Mouse (Mus musculus) kidney, postnatal 25 days (tissue): ENCODE data around the gene Zfp605.
"Not testable (repeated sequence)": the region's sequence is repeated elsewhere in the genome, so short reads cannot be mapped to it uniquely, and the experiment has no call there.

Experiments
- DNase-seq, 2 experiments: peaks; one replicate each; pipeline ENCODE4 v3.0.0; 2021; ENCODE audit warnings: mixed read lengths in 2 of 2

Zfp605 gene

DNA sequence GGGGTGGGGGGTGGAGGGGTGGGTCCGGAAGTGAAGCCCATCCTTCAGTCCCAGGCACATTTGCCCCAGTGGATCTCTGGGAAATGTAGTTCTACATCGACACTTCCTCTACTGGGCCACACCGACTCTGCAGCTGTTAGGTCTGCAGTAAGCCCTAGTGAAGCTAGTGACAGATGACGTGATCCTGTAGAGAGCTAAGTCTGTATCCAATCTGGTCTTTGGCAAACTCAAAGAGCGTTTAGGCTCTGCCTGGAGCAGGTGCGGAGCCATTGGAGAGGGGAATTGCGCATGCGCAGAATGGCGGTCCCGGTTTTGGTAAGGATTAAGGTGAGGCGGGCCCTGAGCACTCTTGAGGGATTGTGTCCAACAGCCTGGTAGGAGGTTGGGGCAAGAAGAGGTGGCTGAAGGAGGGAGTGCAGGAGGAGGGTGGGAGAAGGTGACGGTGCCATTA, at the start of gene Zfp605:
Gene Zfp605 (plus strand): TSS at position 102 of the 451 bp plus-strand sequence.
- peak; percentile 93 to 94 for DNase-seq

DNA sequence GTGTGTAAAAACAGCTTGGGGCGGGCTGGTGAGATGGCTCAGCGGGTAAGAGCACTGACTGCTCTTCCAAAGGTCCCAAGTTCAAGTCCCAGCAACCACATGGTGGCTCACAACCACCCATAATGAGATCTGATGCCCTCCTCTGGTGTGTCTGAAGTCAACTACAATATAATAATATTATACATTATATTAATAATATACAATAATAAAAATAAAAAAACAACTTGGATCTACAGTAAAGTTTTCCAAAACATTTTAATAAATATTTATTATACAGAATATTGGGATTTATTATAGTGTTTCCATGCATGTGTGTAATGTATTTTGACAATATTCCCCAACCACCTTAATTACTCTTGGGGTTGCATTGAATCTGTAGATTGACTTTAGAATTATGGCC, 37.5 kb upstream of the Zfp605 start, which contains the start of gene Gm17655:
Gene Gm17655 (minus strand): TSS at position 101 of the 400 bp plus-strand sequence.
- not testable (repeated sequence) for DNase-seq

DNA sequence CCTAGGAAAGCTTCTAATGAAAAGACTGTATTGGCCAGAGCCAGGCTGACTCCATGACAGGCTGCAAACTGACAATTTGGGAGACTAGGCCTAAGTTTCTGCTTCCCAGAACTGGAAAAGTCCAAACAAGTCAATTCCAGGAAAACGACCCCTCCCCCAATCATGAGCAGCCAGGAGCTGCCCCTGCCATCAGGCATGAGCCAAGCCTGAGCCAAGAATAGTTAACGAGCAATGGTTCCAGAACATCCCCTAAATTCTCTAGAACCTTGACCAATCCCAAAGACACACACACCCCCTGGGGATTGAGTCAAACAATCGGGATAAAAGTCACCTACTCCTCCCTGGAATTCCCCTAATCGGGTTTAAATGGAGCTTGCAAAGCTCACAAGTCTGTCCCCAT, 26.9 kb upstream of the Zfp605 start:
- DNase-seq: no peak

DNA sequence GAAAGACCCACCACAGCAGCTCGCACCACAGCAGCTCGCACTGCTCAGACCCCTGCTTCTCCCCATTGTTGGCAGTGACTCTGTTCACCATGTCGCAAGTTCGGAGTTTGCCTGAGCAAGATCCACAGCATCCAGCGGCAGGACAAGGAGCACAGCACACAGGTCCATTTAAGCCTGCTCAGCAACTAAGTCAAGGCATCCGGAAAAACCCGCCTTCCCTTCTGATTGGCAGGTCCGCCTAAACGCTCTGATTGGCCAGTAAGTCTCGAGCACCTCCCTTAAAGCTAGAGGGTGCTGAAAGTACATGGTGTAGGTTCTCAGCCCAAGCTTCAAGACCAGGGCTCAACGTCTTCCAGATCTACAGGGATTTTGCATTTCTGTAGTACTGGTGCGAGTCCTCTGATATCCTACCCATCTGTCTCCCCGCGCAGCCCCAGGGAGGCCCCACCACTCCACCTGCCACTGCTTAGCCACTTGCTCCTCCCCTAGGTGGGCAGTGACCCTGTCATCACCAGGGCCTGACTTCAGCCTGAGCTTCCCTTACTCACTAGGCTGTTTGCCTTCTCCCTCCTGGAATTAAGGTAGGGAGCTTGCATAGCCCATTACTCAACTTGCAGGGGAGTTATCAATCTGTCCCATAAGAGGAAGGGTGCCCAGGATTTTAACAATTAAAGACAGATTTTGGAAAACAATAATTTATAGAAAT, 23.6 kb upstream of the Zfp605 start:
- DNase-seq: no peak

DNA sequence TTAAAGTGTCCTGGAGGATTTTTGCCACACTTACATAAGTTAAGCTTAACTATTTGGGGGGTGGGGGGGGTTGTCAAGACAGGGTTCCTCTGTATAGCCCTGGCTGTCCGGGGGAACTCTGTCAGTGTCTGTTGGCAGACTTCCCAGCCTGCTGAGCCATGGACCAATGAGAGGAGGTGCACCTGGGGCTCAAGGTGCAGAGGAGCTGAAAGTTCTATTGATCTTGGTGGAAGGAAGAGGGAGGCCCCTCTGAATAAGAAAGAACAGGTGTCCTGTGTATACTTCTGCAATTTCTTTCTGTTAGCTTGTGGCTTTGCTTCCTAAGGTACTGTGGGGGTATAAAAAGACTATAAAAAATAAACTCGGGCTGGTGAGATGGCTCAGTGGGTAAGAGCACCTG, 18.3 kb upstream of the Zfp605 start:
- no peak for DNase-seq

DNA sequence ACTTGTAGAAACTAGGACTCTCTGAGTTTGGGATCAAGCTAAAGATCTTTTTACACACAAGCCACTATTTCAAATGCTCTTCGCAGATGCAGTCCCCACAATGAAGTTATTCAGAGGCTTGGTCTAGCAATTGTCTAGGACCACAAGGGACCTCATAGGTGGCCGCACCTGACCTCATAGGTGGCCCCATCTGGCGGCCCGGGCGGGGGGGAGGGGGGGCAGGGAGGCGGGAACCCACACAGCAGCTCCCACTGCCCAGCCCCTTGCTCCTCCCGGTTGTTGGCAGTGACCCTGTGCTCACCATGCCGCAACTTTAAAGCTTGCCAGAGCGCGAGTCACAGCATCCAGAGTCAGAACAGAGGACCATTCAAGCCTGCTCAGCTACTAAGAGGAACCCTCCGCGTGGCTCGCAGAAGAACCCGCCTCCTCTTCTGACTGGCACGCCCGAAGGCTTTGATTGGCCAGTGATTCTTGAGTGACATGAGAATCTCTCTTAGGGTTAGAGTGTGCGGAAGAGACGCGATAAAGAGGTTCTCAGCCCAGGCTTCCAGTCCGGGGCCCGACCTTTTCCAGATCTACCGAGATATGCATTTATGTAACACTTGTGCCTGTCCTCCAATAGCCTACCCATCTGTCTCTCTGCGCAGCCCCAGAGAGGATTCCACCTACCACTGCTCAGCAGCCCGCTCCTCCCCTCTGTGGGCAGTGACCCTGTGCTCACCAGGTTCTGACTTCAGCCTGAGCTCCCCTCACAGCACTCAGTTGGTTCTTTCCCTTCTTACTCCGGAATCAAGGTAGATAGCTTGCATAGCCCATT, 15.7 kb upstream of the Zfp605 start, which contains the start of gene Gm35315:
Gene Gm35315 (minus strand): TSS at position 391 of the 817 bp plus-strand sequence.
- DNase-seq: peak; percentile 91 to 92

DNA sequence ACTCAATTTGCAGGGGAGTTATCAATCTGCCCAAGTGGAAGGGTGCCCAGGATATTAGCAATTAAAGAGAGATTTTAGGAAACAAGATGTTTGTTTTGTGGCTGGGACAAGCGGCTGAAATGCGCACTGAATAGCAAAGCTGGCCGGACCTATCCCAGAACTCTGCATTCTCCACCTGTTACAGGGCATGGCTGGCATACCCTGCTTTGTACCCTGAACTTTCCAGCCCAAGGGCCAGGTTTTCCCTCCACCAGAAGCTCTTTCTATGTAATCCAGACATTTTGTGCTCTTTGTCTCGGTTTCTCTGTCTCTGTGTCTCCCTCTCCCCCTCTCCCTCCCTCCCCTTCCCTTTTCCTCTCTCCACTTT, 15.1 kb upstream of the Zfp605 start:
- DNase-seq: peak; percentile 40 to 53

DNA sequence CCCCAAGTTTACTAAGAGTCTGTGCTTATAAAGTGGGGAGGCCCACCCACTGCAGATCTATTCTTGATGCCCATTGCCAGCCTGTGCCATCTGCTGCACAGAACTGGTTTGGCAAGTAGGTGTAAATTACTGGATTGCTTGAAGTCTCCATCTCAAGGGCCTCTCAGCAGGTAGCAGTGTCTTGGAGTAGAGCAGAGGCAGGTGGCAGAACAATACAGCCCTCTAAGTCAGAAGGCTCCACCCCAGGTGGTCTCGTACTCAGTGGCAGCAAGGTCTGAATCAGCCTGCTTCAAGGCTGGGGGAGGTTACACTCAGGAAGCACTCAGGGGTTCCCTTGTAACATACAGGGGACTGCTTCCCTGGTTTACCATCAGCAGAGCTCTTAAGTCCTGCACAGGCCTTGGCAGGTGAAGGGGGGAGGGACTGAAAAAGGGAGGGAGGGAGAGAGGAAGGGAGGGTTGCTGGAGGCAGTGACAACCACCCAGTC, 10.9 kb upstream of the Zfp605 start:
- DNase-seq: no peak

DNA sequence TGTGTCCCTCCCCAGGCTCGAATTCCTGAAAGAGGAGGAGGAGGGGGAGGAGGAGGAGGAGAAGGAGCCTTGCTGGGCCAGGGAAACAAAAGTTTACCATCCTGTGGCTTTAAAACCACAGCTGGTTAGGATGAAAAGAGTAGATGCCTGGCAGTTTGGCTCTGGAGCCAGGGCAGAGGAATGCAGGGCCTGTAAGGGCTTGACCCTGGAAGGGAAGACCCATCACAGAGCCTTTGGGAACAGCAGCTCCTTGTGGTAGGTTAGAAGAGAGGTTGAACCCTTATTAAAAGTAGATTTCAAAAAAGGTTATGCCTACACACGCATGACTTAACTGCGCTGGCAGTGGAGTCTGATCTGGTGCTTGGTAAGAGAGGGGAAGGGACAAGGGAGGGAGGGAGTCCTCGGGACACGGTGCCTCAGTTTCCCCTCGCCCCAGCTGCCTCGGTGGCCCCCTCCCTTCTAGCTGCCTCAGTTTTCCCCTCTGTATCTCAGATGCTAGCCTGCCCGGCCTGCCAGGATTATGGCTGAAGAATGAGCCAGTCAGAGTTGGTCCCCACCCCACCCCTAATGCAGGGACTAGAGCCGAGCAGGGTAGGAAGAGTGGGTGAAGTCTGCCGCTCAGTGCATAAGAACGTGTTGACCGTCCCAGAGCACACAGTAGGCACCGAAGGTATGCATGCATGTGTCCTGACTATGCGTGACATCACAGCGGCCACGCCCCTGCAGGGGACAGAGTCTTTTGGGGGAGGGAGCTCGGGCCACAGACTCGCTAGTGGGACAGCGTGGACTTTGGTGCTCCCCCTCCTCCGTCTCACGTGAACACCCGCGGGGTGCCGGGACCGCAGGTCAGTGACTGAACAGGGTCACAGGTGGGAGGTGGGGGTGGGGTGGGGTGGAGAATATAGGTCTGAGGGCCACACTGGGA, 10.0 kb upstream of the Zfp605 start, which contains the start of gene Plcxd1:
Gene Plcxd1 (plus strand): TSS at position 314 of the 925 bp plus-strand sequence.
- peak; percentile 62 to 87 for DNase-seq

DNA sequence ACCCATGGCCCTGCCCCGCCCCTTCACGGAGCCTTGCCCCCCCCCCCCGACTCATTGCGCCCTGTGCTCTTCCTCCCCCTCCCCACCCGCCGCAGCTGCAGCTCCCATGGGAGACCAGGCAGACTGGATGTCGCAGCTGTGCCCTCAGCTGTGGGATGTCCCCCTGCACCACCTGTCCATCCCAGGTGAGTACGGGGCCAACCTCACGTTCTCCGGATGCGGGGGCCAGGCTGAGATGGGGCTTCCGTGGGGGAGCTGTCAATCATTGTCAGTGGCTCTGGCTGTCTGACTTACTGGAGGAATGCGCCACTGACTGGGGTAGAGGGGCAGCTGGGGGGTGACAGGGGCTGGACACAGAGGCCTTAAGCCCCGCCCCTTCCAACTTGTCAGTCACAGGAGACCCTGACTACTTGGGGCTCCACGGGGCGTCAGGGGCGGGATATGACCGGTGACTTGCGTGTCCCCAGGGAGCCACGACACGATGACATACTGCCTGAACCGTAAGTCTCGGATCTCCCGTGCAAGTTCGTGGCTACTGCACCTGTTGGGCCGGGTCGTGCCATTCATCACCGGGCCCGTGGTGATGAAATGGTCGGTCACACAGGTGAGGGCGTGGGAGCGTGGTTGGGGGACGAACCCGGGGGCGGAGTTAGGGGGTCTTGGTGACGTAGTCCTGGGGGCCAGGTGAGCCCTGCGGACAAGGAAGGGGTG, 8.8 kb upstream of the Zfp605 start:
- DNase-seq: peak in 1 of 2 experiments; percentile 62

DNA sequence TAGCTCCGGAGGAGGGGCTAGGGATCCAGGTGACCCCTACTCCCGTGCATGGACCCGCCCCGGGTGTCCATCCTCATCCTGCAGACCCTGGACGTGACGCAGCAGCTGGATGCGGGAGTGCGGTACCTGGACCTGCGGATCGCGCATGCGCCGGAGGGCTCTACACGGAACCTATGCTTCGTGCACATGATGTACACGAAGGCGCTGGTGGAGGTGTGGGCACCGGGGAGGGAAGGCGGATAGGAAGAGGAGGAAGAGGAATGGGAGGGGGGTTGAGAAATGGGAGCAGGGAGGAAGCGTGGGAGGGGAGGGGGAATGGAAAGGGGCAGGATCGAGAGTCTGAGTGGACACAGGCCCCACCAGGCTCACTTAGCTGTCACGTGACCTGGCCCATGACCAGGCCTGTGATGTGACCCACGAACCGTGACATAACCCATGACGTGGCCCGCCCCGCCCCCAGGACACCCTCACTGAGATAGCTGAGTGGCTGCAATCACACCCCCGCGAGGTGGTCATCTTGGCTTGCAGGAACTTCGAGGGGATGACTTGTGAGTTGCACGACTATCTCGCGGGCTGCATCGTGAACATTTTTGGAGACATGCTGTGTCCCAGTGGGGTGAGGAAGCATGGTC, 8.1 kb upstream of the Zfp605 start:
- DNase-seq: peak; percentile 69 to 83

DNA sequence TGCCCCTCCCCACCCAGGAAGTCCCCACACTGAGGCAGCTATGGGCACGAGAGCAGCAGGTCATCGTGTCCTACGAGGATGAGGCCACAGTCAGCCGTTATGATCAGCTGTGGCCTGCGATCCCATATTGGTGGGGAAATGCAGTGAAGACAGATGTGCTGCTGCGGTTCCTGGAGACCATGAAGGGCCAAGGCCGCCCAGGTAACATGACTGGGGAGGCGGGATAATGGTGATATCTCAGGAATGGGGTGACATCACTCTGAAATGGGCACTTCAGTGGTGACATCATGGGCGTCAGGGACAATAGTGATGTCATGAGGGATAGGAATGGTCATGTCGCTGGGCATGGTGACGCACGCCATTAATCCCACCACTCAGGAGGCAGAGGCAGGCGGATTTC, 7.5 kb upstream of the Zfp605 start:
- peak in 1 of 2 experiments; percentile 30 for DNase-seq

DNA sequence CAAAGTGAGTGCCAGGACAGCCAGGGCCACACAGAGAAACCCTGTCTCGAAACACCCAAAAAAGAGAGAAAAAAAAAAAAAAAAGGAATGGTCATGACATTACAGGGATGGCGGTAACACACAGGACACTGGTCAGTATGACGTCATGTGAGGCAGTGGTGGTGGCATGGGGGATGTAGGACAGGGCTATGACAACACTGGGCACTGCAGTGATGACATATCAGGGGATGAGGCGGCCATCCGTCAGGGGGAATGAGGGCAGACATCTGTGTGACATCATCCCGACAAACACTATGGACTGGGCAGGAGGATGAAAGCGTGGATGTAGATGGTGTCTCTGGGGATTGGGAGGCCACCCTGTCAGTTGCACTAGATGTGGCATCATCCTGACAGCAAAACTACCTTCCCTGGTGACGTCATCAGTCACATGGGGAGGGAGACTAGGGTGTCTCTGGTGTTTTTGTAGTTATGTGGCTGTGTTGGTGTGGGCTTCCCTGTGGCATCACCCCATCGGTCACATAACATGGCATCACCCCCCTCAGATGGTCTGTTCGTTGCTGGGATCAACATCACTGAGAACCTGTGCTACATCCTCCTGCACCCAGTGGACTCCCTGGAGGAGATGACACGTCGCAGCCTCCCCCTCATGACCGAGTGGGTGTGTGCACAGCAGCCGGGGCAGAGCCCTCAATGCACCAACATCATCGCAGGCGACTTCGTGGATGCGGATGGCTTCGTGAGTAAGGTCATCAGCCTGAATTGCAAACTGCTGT, 6.9 kb upstream of the Zfp605 start:
- peak in 1 of 2 experiments; percentile 38 for DNase-seq

DNA sequence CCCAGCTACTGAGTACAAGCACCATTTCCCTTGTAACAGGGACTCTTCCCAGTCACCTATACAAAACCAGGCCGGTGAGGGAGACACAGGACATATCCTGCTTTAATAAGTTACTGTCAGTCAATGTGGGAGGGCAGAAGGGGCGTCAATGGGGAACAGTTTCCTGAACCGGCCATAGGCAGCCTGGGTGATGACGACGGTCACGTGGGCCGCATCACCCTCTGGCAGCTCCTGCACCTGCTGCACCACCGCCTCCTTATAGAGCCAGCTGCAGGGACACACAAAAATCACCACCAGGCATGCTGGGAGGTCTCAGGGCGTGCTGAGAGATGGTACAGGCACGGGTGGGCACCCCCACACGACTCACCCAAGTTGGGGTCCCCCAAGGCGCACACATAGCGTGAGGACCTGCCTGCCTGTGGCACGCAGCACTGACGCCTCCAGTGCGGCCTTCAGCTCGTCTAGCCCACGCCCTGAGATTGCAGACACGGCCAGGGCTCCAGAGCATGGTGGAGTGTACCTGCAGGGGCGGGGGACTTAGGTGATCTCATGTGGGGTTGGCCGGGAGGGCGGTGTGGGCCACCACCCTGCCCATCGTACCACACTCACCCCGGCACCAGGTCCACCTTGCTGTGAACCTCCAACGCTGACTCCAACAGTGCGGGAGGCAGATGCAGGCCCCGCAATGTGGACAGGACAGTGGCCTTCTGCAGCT, 5.8 kb upstream of the Zfp605 start:
- peak in 1 of 2 experiments; percentile 38 for DNase-seq

DNA sequence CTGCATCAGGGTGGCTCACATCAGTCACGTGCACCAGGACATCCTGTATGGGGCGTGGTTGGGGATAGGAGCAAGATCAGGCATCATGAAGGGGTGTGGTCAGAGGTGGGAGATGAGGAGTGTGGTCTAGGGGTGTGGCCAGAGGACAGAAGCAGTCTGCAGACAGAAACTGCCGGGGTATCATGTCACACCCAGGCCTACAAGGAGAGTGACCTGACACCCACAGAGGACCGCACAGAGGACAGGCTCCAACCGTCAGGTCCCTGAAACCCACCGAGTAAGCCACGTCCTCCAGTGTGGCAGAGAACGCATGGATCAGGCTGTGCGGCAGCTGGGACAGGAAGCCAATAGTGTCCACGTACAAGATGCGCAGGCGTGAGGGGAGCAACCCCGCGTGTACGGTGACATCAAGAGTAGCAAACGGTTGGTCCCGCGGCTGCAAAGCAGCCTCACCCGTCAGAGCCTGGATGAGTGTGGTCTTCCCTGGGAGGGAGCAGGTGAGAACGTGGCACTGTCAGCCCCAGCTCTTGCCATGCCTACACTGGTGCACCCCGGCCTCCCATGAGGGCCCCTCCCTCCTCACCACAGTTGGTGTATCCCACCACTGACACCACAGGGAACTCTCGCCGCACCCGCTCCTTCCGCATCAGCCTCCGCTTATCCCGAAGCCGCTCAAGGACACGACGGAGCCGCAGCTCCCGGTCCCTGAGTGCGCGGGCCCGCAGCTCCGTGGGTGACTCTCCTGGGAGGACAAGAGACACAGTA, 5.1 kb upstream of the Zfp605 start:
- DNase-seq: peak in 1 of 2 experiments; percentile 49

DNA sequence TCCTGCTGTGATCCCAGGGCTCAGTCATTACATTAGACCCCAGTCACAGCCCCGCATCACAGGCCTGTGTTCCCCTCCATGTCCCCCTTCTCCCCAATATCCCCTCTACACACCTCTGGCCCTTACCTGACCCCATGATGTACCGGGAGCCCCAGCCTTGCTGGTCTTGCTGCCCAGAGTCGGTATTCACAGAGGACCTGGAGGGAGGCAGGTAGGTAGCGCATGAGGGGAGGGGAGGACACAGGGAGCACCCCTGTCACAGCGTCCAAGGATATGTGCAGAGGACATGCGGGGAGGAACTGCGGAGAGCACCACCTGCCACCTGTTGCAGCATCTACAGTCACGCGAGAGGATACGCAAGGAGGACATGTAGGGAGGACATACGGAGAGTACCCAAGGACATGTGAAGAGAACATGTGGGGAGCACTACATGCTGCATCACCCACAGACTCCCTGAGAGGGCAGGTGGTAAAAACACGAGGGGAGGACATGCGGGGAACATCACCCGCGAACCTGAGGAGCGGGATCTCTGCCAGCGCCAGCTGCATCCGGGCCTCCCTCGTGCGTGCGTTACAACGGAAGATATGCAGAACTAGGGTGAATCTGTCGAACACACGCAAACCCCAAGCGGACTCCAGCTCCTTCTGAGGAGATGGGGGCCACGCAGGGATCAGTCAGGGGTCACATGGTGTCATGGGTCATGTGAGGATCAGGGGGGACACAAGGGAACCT, 3.6 kb upstream of the Zfp605 start:
- DNase-seq: peak in 1 of 2 experiments; percentile 42

DNA sequence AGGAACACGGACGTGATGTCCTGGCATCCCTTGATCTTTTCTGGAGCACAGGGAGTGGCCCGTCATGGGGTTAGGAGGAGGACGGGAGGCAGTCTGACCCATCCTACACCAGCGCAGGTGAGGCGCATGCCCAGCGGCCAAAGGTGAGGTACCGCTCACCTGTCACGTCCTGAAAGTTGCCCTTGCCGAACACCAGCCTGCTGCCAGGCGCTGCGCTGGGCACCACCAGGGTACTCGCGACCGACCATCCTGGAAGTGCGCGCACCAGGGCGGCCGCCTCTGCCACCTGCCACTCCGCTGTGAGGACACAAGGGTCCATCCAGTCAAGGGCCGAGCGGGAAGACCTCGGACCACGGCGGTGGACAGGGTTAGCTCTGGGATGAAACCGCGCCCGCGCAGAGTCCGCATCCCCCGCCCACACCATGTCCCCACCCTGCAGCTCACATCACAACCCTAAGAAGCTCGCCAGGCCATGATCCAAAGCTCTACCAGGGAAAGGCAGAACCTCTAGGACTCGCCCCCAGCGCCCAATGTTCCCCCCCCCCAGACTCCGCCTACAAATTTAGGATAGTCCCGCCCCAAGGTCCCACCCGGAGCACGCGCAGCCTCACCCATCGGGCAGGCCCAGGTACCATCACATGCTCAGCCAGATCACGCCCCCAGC, 2.9 kb upstream of the Zfp605 start:
- no peak for DNase-seq
